Mouse (Mus musculus): Measurements from ENCODE around the gene Plpp7.

DNA sequence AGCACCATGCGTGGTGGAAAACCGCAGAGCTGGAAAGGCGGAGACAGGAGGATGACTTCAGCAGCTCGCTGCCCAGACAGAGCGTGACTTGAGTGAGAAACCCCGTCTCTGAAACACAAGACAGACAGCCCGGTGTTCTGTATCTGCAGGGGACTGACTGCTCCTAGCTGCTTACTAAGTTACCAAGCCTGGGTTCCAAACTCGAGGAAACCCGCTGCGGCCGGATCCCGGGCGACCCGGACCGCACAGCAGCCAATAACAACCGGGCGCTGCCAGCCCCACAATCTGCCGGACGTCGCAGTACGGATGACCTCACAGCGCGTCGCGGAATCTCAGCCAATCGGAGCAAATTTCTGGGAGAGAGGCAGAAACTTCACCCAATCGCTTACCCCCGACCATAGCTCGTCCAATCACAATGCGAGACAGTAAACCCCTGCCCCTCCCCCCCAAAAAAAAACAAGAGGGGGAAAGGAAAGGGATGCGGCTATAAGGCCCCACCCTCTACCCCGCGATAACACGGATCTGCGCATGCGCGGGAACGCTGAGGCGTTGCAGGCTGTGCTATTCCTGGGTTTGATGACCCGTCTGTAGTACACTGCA, 42.4 kb downstream of the Plpp7 start:
- TF ChIP-seq CTCF (IDR thresholded peaks at IDR 0.05; ENCODE audit: low read depth, low read length) (no peak), POLR2A (IDR thresholded peaks at IDR 0.05; ENCODE audit: borderline replicate concordance, low read depth, low read length) (no peak)

Measured in bone marrow macrophage, adult 2 months (primary cell).